ENCODE assay signal across 22 mouse cellular contexts in genomic region chr4:148471363-148471806, GRCm38 (mm10). TPM values are rescaled to one million over a fixed set of nuclear protein-coding genes. Genes with fewer than 3 reads are reported as not detected.
DNase-seq lines count a peak whose midpoint lies in the region; ATAC-seq and TF ChIP-seq lines count a peak whose summit lies in the region.
"Had no signal": no experiment of that assay in that cellular context is flagged by ENCODE, and none has a peak within 500 bp of the region (broad histone marks: within the 10 kb centered on the region; RNA-seq: fewer than 3 reads in every experiment).

No protein-coding gene starts in this region.

- H3K4me2 ChIP-seq in hindbrain, embryonic 11.5 days (replicated peaks; ENCODE audit: low read depth, low read length): no peak overlapping the region
- no peak overlapping the region for H3K4me2 ChIP-seq in hindbrain, postnatal 0 days (ENCODE audit: low read depth, low read length)
- no peak overlapping the region for H3K4me2 ChIP-seq in embryonic facial prominence, embryonic 14.5 days (ENCODE audit: low read depth, low read length)
- no peak overlapping the region for H3K4me2 ChIP-seq in limb, embryonic 14.5 days (replicated peaks; ENCODE audit: low read depth, low read length, severe bottlenecking)
- H3K4me2 ChIP-seq: hindbrain, embryonic 15.5 days; liver, embryonic 13.5 days; neural tube, embryonic 12.5 days; stomach, embryonic 15.5 days had no signal

- H3K4me1 ChIP-seq in hindbrain, embryonic 11.5 days (replicated peaks; ENCODE audit: control insufficient read depth, insufficient read depth, low read length): no peaks in the 10 kb centered on the region
- H3K4me1 ChIP-seq in hindbrain, postnatal 0 days (ENCODE audit: insufficient read depth, low read length): no peaks in the 10 kb centered on the region
- H3K4me1 ChIP-seq in embryonic facial prominence, embryonic 14.5 days (ENCODE audit: control insufficient read depth, insufficient read depth, low read length): no peaks in the 10 kb centered on the region
- peaks cover 10% of the 10 kb centered on the region for H3K4me1 ChIP-seq in limb, embryonic 14.5 days (ENCODE audit: control insufficient read depth, insufficient read depth, low read length)
- H3K4me1 ChIP-seq: heart, embryonic 10.5 days; hindbrain, embryonic 15.5 days; neural tube, embryonic 12.5 days; stomach, embryonic 15.5 days had no signal

- WGBS in hindbrain, embryonic 11.5 days: 67% methylated on average over 10 of the region's 10 CpGs
- WGBS in hindbrain, postnatal 0 days: 62% methylated on average over 10 of the region's 10 CpGs
- WGBS in embryonic facial prominence, embryonic 14.5 days: 56% methylated on average over 10 of the region's 10 CpGs
- 22% methylated on average over 10 of the region's 10 CpGs for WGBS in limb, embryonic 14.5 days

- no peak; the same call in 1 of the 2 replicates for ATAC-seq in hindbrain, embryonic 11.5 days (ENCODE audit: low FRiP score)
- no peak for ATAC-seq in hindbrain, postnatal 0 days
- ATAC-seq in embryonic facial prominence, embryonic 14.5 days (ENCODE audit: low read depth): peak; percentile 62
- peak; percentile 65; the same call in 1 of the 2 replicates for ATAC-seq in limb, embryonic 14.5 days (ENCODE audit: low FRiP score, low read depth)
- ATAC-seq: lung, postnatal 0 days had no signal

- no peak overlapping the region for H3K9ac ChIP-seq in hindbrain, embryonic 11.5 days (ENCODE audit: low read depth, low read length)
- no peak overlapping the region for H3K9ac ChIP-seq in hindbrain, postnatal 0 days (replicated peaks; ENCODE audit: low read length)
- no peak overlapping the region for H3K9ac ChIP-seq in embryonic facial prominence, embryonic 14.5 days (ENCODE audit: low read depth, low read length)
- no peak overlapping the region for H3K9ac ChIP-seq in limb, embryonic 14.5 days (ENCODE audit: low read depth, low read length, severe bottlenecking)
- H3K9ac ChIP-seq: hindbrain, embryonic 15.5 days; liver, embryonic 13.5 days; neural tube, embryonic 12.5 days; stomach, embryonic 15.5 days had no signal

- no peak overlapping the region for H3K27ac ChIP-seq in hindbrain, embryonic 11.5 days (ENCODE audit: low read depth, low read length)
- H3K27ac ChIP-seq in hindbrain, postnatal 0 days: no peak overlapping the region
- peak overlapping the region; percentile 25 for H3K27ac ChIP-seq in embryonic facial prominence, embryonic 14.5 days (replicated peaks; ENCODE audit: low read depth, low read length)
- H3K27ac ChIP-seq in limb, embryonic 14.5 days (replicated peaks; ENCODE audit: low read depth, low read length): peak overlapping the region; percentile 67; the same call in 1 of the 2 replicates
- H3K27ac ChIP-seq in gastrocnemius, adult 2 months: no peak overlapping the region
- H3K27ac ChIP-seq: heart, embryonic 10.5 days; hindbrain, embryonic 15.5 days; liver, embryonic 13.5 days; neural tube, embryonic 12.5 days; stomach, embryonic 15.5 days had no signal

- H3K27me3 ChIP-seq in hindbrain, embryonic 11.5 days (ENCODE audit: control insufficient read depth, insufficient read depth, low read length): no peaks in the 10 kb centered on the region
- no peaks in the 10 kb centered on the region for H3K27me3 ChIP-seq in hindbrain, postnatal 0 days (ENCODE audit: insufficient read depth, low read length)
- no peaks in the 10 kb centered on the region for H3K27me3 ChIP-seq in embryonic facial prominence, embryonic 14.5 days (replicated peaks; ENCODE audit: control insufficient read depth, insufficient read depth, low read length)
- H3K27me3 ChIP-seq in limb, embryonic 14.5 days (ENCODE audit: control insufficient read depth, insufficient read depth, low read length): no peaks in the 10 kb centered on the region
- H3K27me3 ChIP-seq: CH12.LX; hindbrain, embryonic 15.5 days; liver, embryonic 13.5 days; megakaryocyte, embryonic 14.5 days; neural tube, embryonic 12.5 days; stomach, embryonic 15.5 days had no signal

- DNase-seq in hindbrain, embryonic 11.5 days (ENCODE audit: low spot score): peak; percentile 28
- no peak for DNase-seq in hindbrain, postnatal 0 days (ENCODE audit: low spot score)
- DNase-seq in embryo, embryonic 10.5 days (ENCODE audit: low spot score): peak; percentile 66
- DNase-seq in embryonic facial prominence, embryonic 14.5 days (ENCODE audit: low spot score): peak; percentile 36
- DNase-seq in limb, embryonic 14.5 days (ENCODE audit: low spot score): peak; percentile 61
- no peak for DNase-seq in gastrocnemius, adult 8-10 months (ENCODE audit: low spot score in 2 of 2)
- no peak for DNase-seq in gastrocnemius, adult 2 months
- DNase-seq: adrenal gland, adult 2 months; cerebellum, postnatal 36 days; gastrocnemius, postnatal 25 days; heart, postnatal 10 days; kidney, adult 11 months; kidney, postnatal 10 days; liver, embryonic 13.5 days; right cerebral cortex, postnatal 14 days had no signal

- TF ChIP-seq CTCF in hindbrain, postnatal 0 days (IDR thresholded peaks at IDR 0.05; ENCODE audit: low read depth): no peak
- TF ChIP-seq CTCF in gastrocnemius, adult 2 months (IDR thresholded peaks at IDR 0.05): no peak

- no peaks in the 10 kb centered on the region for H3K9me3 ChIP-seq in hindbrain, embryonic 11.5 days (ENCODE audit: control insufficient read depth, low read length)
- H3K9me3 ChIP-seq in hindbrain, postnatal 0 days (ENCODE audit: low read length): no peaks in the 10 kb centered on the region
- no peaks in the 10 kb centered on the region for H3K9me3 ChIP-seq in embryonic facial prominence, embryonic 14.5 days (ENCODE audit: control insufficient read depth, low read length)
- H3K9me3 ChIP-seq in limb, embryonic 14.5 days (ENCODE audit: control insufficient read depth, low read length): no peaks in the 10 kb centered on the region
- H3K9me3 ChIP-seq: heart, embryonic 10.5 days; hindbrain, embryonic 15.5 days; liver, embryonic 13.5 days; megakaryocyte, embryonic 14.5 days; neural tube, embryonic 12.5 days; stomach, embryonic 15.5 days had no signal

- H3K36me3 ChIP-seq in hindbrain, embryonic 11.5 days (ENCODE audit: control insufficient read depth, insufficient read depth, low read length): peaks cover 25% of the 10 kb centered on the region
- peaks cover 73% of the 10 kb centered on the region for H3K36me3 ChIP-seq in hindbrain, postnatal 0 days (ENCODE audit: insufficient read depth, low read length)
- peaks cover 88% of the 10 kb centered on the region for H3K36me3 ChIP-seq in embryonic facial prominence, embryonic 14.5 days (ENCODE audit: control insufficient read depth, insufficient read depth, low read length)
- H3K36me3 ChIP-seq in limb, embryonic 14.5 days (ENCODE audit: control insufficient read depth, insufficient read depth, low read length): peaks cover 86% of the 10 kb centered on the region

- no peak overlapping the region for H3K4me3 ChIP-seq in hindbrain, embryonic 11.5 days (ENCODE audit: low read depth, low read length)
- H3K4me3 ChIP-seq in hindbrain, postnatal 0 days (ENCODE audit: low read length): no peak overlapping the region
- no peak overlapping the region for H3K4me3 ChIP-seq in embryonic facial prominence, embryonic 14.5 days (ENCODE audit: low read depth, low read length)
- no peak overlapping the region for H3K4me3 ChIP-seq in limb, embryonic 14.5 days (replicated peaks; ENCODE audit: low read length)
- H3K4me3 ChIP-seq in gastrocnemius, adult 2 months: no peak overlapping the region
- H3K4me3 ChIP-seq: heart, embryonic 10.5 days; hindbrain, embryonic 15.5 days; liver, embryonic 13.5 days; megakaryocyte, embryonic 14.5 days; neural tube, embryonic 12.5 days; stomach, embryonic 15.5 days had no signal

- no peak for TF ChIP-seq POLR2A in limb, embryonic 14.5 days (IDR thresholded peaks at IDR 0.05; ENCODE audit: borderline replicate concordance, extremely low read depth, insufficient read depth, insufficient read length)

- intact Hi-C loops in gastrocnemius, adult 2 months (cut with DNase I): no loop called here

RNA-seq across cellular contexts. Expression of gene Mtor, which starts 23.0 kb away (rescaled TPM):
- polyA plus RNA-seq in hindbrain, embryonic 11.5 days (2014; fragmentation: Nextera tagmentation; extraction: Ambion mirVana): 28.0 and 33.0 TPM in 2 replicates
- total RNA-seq in hindbrain, postnatal 0 days (2014; rRNA removed): 56.0 and 58.2 TPM in 2 replicates
- 29.2 and 29.9 TPM in 2 replicates for polyA plus RNA-seq in hindbrain, postnatal 0 days (2015; fragmentation: Nextera tagmentation; extraction: Ambion mirVana)
- polyA plus RNA-seq in embryonic facial prominence, embryonic 14.5 days (2014; fragmentation: Nextera tagmentation; extraction: Ambion mirVana): 16.3 and 20.5 TPM in 2 replicates
- polyA plus RNA-seq in limb, embryonic 14.5 days (2012; rRNA removed): 18.0 and 20.3 TPM in 2 replicates
- 18.5 and 21.6 TPM in 2 replicates for polyA plus RNA-seq in limb, embryonic 14.5 days (2014; fragmentation: Nextera tagmentation; extraction: Ambion mirVana)
- 10 to 100 TPM; 32.2 to 37.8 (median 34.9) TPM for total RNA-seq in gastrocnemius, adult 8-10 months (2022)
- total RNA-seq in gastrocnemius, adult 2 months (2021): 10 to 100 TPM; 36.3 to 37.1 TPM

RNA-seq across cellular contexts. Expression of gene Ubiad1, which starts 26.8 kb away (rescaled TPM):
- polyA plus RNA-seq in hindbrain, embryonic 11.5 days (2014; fragmentation: Nextera tagmentation; extraction: Ambion mirVana): 14.4 and 14.6 TPM in 2 replicates
- 22.2 and 25.8 TPM in 2 replicates for total RNA-seq in hindbrain, postnatal 0 days (2014; rRNA removed)
- polyA plus RNA-seq in hindbrain, postnatal 0 days (2015; fragmentation: Nextera tagmentation; extraction: Ambion mirVana): 12.8 and 13.1 TPM in 2 replicates
- 13.3 and 16.7 TPM in 2 replicates for polyA plus RNA-seq in embryonic facial prominence, embryonic 14.5 days (2014; fragmentation: Nextera tagmentation; extraction: Ambion mirVana)
- polyA plus RNA-seq in limb, embryonic 14.5 days (2012; rRNA removed): 15.0 and 18.0 TPM in 2 replicates
- polyA plus RNA-seq in limb, embryonic 14.5 days (2014; fragmentation: Nextera tagmentation; extraction: Ambion mirVana): 14.0 and 18.2 TPM in 2 replicates
- total RNA-seq in gastrocnemius, adult 8-10 months (2022): 10 to 100 TPM in 1 of 4 experiments, 1 to 10 TPM in 3; 8.4 to 17.1 (median 9.5) TPM
- 10 to 100 TPM; 10.3 to 18.0 TPM for total RNA-seq in gastrocnemius, adult 2 months (2021)

RNA-seq across cellular contexts. Expression of gene Angptl7, which starts 28.9 kb away (rescaled TPM):
- 0.28 and 0.33 TPM in 2 replicates for polyA plus RNA-seq in hindbrain, embryonic 11.5 days (2014; fragmentation: Nextera tagmentation; extraction: Ambion mirVana)
- total RNA-seq in hindbrain, postnatal 0 days (2014; rRNA removed): 0.21 TPM in 1 of 2 replicates, not detected in the other
- 0.31 and 0.44 TPM in 2 replicates for polyA plus RNA-seq in hindbrain, postnatal 0 days (2015; fragmentation: Nextera tagmentation; extraction: Ambion mirVana)
- 3.8 and 4.8 TPM in 2 replicates for polyA plus RNA-seq in embryonic facial prominence, embryonic 14.5 days (2014; fragmentation: Nextera tagmentation; extraction: Ambion mirVana)
- 1.4 and 2.2 TPM in 2 replicates for polyA plus RNA-seq in limb, embryonic 14.5 days (2012; rRNA removed)
- 1.6 and 1.9 TPM in 2 replicates for polyA plus RNA-seq in limb, embryonic 14.5 days (2014; fragmentation: Nextera tagmentation; extraction: Ambion mirVana)
- total RNA-seq in gastrocnemius, adult 8-10 months (2022): 10 to 100 TPM in 2 of 4 experiments, 1 to 10 TPM in 2; 5.3 to 49.1 (median 25.5) TPM
- 10 to 100 TPM; 27.8 to 52.8 TPM for total RNA-seq in gastrocnemius, adult 2 months (2021)
- total RNA-seq: CH12.LX had no signal

Comparison
In these comparisons a context has a peak if more than half of its experiments do, and no peak if none do; other contexts are left out.
1. DNase-seq: peak in hindbrain, embryonic 11.5 days (single experiment), embryo, embryonic 10.5 days (single experiment), embryonic facial prominence, embryonic 14.5 days (single experiment) and limb, embryonic 14.5 days (single experiment); none in hindbrain, postnatal 0 days (single experiment), gastrocnemius, adult 8-10 months (0 of 2) and gastrocnemius, adult 2 months (single experiment).
2. ATAC-seq: peak in embryonic facial prominence, embryonic 14.5 days (single experiment) and limb, embryonic 14.5 days (single experiment); none in hindbrain, embryonic 11.5 days (single experiment) and hindbrain, postnatal 0 days (single experiment).
3. H3K27ac ChIP-seq: peak in embryonic facial prominence, embryonic 14.5 days (single experiment) and limb, embryonic 14.5 days (single experiment); none in hindbrain, embryonic 11.5 days (single experiment), hindbrain, postnatal 0 days (single experiment) and gastrocnemius, adult 2 months (single experiment).